Mouse (Mus musculus): ENCODE measurements around the gene Katnal1. TPM values are rescaled to one million over a fixed set of nuclear protein-coding genes. Genes with fewer than 3 reads are reported as not detected.

The Katnal1 gene
- total RNA-seq, 1 experiment from 2014 or later = 7.4 TPM

- DNase-seq = no peak
Observed at GRCm38 (mm10) chr5:148885821-148886609, 43.1 kb downstream of the Katnal1 start.

DNA sequence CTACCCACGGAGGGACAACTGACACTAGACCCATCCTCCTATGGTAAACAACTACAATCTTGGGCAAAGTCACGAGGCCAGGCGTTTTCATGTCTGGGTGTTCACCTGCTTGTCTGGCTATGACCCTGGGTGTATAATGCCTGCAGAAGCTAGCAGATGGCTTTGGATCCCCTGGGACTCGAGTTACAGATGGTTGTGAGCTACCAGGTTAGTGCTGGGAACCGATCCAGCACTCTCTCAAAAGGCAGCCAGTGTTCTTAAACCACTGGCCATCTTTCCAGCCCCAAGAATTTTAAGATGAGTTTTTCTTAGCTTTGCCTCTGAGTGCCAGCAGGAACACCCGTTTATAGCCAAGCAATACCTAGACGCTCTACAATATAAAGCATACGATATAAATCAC lies 45.4 kb downstream of the Katnal1 start:
- DNase-seq = no peak

GRCm38 (mm10) chr5:148879218-148879617 lies 49.9 kb downstream of the Katnal1 start:
- DNase-seq = no peak

DNA sequence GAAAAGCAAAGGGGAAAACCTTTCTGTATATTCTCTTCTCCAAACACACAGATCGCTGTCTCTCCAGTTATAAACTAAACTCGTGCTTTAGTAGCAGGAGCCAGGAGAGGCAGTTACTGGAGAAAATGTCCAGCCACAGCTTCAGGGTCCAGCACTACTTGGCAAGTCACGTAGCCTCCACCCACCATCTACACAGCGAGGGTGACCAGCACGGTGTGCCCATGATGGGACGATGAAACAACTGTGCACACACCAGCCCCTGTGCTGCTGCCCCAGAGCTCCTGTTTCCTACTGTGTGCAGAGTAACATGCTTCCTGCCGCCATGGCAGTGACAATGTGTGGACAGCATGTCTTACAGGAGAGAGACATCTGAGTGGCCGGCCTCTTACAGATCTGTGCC lies 56.0 kb downstream of the Katnal1 start:
- no peak for DNase-seq

- no peak for DNase-seq
Observed at GRCm38 (mm10) chr5:148869583-148869982, 59.5 kb downstream of the Katnal1 start.

GRCm38 (mm10) chr5:148867766-148868165 lies 61.4 kb downstream of the Katnal1 start:
- no peak for DNase-seq

DNA sequence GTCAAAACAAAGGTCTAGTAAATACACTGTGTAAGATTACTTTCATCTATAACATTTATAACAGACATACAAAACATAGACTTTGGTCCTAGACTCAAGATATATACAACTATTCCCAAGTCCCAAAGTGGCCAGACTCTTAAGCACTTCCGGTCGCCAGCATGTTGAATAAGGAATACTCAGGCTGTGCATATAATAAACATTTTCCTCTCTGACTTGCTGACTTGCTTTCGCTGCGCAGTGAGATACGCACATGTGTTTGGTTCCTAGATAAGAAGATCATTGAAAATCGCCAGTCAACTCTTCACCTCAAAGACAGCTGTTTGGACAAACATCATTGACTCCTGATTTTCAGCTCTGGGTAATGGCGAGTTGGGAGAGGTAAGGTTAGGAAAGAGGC lies 61.9 kb downstream of the Katnal1 start:
- DNase-seq = no peak

- DNase-seq = no peak
Observed at GRCm38 (mm10) chr5:148866571-148866970, 62.5 kb downstream of the Katnal1 start.

DNA sequence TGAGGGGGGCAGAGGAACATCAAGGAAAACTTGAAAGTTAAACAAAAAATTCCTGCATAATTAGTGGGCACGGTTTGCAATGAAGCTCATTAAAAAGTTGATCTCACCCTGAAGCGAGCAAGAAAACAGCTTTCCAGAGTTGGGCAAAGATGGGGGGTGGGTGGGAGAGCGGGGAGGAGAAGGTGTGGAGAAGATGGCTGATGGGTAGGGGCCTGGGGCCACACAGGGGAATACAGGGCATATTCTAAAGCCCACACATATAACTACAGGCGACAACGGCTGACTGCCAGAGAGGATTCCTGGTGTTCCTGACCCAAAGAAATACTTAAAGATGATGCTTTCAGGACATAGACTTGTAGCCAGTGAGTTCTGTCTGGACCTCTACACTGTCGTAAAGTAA lies 65.7 kb downstream of the Katnal1 start:
- DNase-seq = no peak

DNA sequence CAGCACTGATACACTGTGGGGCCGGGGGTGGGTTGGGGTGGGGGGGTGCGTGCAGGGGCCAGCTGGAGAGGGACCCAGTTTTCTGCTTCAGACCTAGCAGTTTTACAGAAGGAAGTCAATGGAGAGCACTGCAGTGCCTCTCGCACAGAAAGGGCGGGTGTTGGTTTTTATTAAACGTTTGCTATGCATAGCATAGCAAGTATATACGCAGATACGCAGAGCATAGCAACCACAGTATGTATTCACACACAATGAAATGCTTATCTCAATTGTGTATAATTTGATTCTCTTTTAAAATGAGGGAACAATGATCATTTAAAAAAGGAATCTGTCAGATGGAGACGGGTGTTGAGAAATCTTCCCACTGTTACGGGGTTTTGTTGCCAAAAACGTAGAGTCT lies 66.3 kb downstream of the Katnal1 start:
- DNase-seq = no peak

- no peak for DNase-seq
Observed at GRCm38 (mm10) chr5:148862136-148862535, 67.0 kb downstream of the Katnal1 start.

- no peak for DNase-seq
Observed at GRCm38 (mm10) chr5:148857522-148857921, 71.6 kb downstream of the Katnal1 start.

DNA sequence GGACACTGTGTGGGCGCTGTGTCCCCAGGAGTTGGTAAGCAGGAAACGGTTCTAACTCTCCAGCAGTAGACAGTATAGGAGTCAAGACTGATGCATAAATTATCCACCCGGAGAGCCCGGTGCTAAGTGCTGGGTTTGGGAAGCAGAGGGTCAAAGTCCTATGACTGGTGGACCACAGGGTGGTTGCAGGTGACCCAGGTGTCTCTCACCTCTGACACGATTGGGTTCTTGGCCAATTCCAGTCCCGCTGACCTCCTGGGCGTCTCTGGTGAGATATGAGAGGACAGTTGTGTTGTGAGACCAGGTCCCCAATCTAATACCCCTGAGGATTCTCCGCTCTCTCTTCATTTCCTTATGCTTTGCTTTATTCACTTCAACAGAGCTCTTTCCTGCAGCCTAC lies 74.1 kb downstream of the Katnal1 start:
- no peak for DNase-seq

GRCm38 (mm10) chr5:148854166-148854565 lies 75.0 kb downstream of the Katnal1 start:
- no peak for DNase-seq

DNA sequence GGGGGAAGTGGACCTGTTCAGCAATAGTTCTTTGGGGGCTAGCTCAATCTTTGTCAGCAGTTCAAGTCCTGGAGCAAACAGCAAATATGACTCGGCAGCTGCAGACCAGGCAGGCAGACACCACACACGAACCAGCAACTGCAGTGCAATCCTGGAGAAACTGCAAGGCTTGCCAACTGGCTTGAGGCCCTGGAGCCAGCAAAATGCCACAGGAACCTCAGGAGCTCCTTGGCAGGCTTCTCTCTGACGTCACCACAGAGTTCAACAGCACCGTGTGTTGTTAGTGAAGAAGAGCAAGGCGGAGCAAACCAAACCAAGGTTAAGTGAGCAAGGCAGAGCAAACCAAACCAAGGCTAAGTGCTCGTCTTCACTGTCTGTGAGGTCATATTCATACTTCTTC lies 79.6 kb downstream of the Katnal1 start:
- peak; percentile 12 for DNase-seq

DNA sequence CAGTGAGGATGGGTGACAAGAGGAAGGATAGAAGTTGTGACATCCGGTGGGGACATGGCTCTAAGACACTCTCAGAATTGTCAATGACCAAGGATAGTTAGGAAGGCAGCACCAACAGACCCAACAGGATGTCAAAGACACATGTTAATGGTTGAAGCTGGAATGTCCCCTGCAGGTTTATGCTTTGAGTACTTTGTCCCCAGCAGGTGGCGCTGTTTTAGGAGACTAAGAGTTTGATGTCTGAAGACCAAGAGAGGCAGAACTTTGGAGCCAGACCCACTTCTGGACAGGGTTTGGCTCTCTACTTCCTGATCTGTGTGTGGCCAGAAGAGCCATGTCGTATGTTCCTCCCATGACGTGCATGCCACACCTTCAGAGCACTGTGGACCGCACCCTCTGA lies 82.1 kb downstream of the Katnal1 start:
- DNase-seq = no peak

DNA sequence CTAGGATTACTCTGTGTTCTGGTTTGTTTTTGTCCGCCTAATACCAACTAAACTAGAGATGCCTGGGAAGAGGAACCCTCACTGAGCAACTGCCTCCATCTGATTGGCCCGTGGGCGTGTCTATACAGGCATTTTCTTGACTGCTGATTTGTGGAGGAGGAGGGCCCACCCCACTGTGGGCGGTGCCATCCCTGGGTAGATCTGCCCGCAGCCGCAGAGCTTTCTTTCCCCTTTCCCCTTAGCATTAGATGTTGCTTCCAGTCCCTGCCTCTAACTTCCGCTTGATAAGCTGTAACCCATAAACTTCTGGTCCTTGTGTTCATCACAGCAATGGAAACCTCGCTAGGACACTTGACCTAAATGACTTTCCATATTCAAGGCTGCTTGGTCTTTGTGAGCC lies 92.1 kb downstream of the Katnal1 start:
- DNase-seq = no peak

- peak; percentile 82 for DNase-seq
Observed at GRCm38 (mm10) chr5:148831596-148832257, 97.4 kb downstream of the Katnal1 start.

- no peak for DNase-seq
Observed at GRCm38 (mm10) chr5:148831141-148831547, 98.0 kb downstream of the Katnal1 start.

GRCm38 (mm10) chr5:148825732-148826131 lies 103.4 kb downstream of the Katnal1 start:
- no peak for DNase-seq

DNA sequence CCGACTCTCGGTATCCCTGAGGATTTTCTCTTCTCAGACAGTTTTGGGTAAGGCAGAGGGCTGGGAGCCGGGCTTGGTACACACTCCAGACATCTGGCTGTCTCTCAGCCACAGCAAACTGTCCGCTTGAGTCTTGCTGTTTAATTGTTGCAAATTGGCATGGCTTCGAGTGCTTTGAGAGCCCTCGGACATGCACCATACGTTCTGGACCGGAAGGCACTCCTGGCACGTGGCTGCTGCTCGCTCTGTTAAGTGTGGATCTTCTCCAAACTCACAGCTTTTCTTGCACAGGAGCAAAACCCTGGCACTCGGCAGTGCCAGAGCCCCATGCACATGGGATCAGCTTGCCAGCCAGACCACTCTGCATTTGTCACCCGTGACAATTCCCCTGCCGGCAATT lies 106.3 kb downstream of the Katnal1 start:
- no peak for DNase-seq
